Comparison of ENCODE assay signal across 1 mouse cellular context in the genomic region with DNA sequence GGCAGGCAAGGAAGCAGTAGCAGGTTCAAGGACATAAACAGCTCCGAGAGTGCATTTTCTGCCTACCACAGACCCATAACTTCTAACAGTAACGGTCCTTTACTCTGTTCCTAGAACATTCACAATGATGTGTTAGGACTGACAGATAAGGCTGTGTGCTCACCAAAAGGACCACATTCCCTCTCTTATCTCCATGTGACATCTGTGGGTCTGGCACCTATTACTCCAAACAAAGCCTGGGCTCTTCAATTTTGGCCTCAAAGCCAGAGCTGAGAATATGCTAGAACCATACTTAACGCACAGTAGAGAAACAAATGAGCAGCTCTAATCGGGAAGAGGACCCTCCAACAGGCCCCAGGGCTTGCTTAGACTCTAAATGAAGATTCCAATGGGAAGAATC.
TF ChIP-seq lines count a peak whose summit lies in the region.

No protein-coding gene starts in this region.

TF ChIP-seq in ES-E14, 5 proteins besides CTCF, POLR2A, EP300 and RAD21 (continued from another document):
- no peak for TF ChIP-seq ZC3H11A (IDR thresholded peaks at IDR 0.05; ENCODE audit: borderline replicate concordance, low read depth, low read length)
TF ChIP-seq in ES-E14: peak in this region for 0.
